Mouse (Mus musculus) heart, embryonic 13.5 days (tissue): ENCODE measurements at regions not wholly inside any gene's neighbourhood (a gene's known extent, or its start where the extent isn't known, plus 50 kb on each side); places are given as distances from the start of the nearest gene placed in this dataset.

ENCODE experiments used
- ATAC-seq: fragments of 200-750 bp; cut with Nextera tagmentation; 2 replicates; pipeline ENCODE4 v1.8.0; 2017; ENCODE audit warnings: moderate TSS enrichment; ENCODE audit not compliant: insufficient number of reproducible peaks, low FRiP score, low TSS enrichment; ENCODE audit errors: extremely low read depth
- H3K27ac ChIP-seq: fragments of 300-500 bp; sonication (generic); replicated peaks from 2 replicates; pipeline ENCODE4 v1.5.1; 2015; ENCODE audit warnings: moderate library complexity, mild to moderate bottlenecking, inconsistent platforms
- H3K27me3 ChIP-seq: fragments of 300-500 bp; sonication (generic); replicated peaks from 2 replicates; pipeline ENCODE4 v1.6.1; 2015; ENCODE audit warnings: mild to moderate bottlenecking, inconsistent platforms
- H3K36me3 ChIP-seq: fragments of 300-500 bp; sonication (generic); 2 replicates; pipeline ENCODE4 v1.6.1; 2015; ENCODE audit warnings: mild to moderate bottlenecking, inconsistent platforms
- H3K4me1 ChIP-seq: fragments of 300-500 bp; sonication (generic); 2 replicates; pipeline ENCODE4 v1.6.1; 2015; ENCODE audit warnings: inconsistent platforms
- H3K4me2 ChIP-seq: fragments of 300-500 bp; sonication (generic); 2 replicates; pipeline ENCODE4 v1.6.1; 2015; ENCODE audit warnings: inconsistent platforms, mild to moderate bottlenecking, moderate library complexity
- H3K4me3 ChIP-seq: fragments of 300-500 bp; sonication (generic); 2 replicates; pipeline ENCODE4 v1.5.1; 2015; ENCODE audit warnings: moderate library complexity, mild to moderate bottlenecking, inconsistent platforms
- H3K9ac ChIP-seq: fragments of 300-500 bp; sonication (generic); 2 replicates; pipeline ENCODE4 v1.6.1; 2015; ENCODE audit warnings: inconsistent platforms, mild to moderate bottlenecking, moderate library complexity
- H3K9me3 ChIP-seq: fragments of 300-500 bp; sonication (generic); 2 replicates; pipeline ENCODE4 v1.6.1; 2016; ENCODE audit warnings: inconsistent platforms
- WGBS: fragments of 180-500 bp; shearing (Covaris S2); methylation state at CpG from one replicate; pipeline ENCODE4 v1.1.7; 2015; ENCODE audit warnings: mixed read lengths; 5-methylcytosine and 5-hydroxymethylcytosine counted together

DNA sequence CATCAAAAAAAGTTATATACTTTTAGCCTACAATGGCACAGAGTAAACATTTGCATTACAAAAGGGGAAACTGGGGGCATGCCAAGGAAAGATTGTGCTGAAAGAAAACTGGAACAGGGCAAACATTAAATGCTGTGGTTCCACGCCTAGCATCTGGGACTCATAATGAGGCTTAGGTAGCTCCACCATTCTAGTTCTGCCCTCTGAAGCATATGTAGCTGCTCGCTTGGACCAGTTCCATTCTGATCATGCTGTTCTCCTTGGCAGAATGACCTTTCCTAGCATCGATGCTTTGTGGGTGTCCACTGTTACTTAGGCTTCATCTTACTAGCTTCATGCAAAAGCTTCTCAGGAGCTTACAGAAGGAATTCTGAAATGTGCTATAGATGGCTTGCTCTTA lies 276.3 kb downstream of the C1d start:
- H3K4me3 ChIP-seq = no peak overlapping the region
- no peaks in the 10 kb centered on the region for H3K27me3 ChIP-seq
- 70% methylated on average over 3 of the region's 3 CpGs for WGBS
- ATAC-seq = no peak
- no peaks in the 10 kb centered on the region; the same call in 1 of the 2 replicates for H3K9me3 ChIP-seq
- H3K4me2 ChIP-seq = no peak overlapping the region
- no peak overlapping the region for H3K9ac ChIP-seq
- H3K27ac ChIP-seq = no peak overlapping the region
- no peaks in the 10 kb centered on the region for H3K36me3 ChIP-seq
- H3K4me1 ChIP-seq = no peaks in the 10 kb centered on the region

- no peaks in the 10 kb centered on the region for H3K4me1 ChIP-seq
- no peaks in the 10 kb centered on the region for H3K9me3 ChIP-seq
- H3K4me3 ChIP-seq = no peak overlapping the region
- no peak overlapping the region for H3K4me2 ChIP-seq
- H3K27me3 ChIP-seq = no peaks in the 10 kb centered on the region
- no peaks in the 10 kb centered on the region for H3K36me3 ChIP-seq
- H3K9ac ChIP-seq = no peak overlapping the region
- ATAC-seq = no peak
- H3K27ac ChIP-seq = no peak overlapping the region
These were observed 288.9 kb downstream of the C1d start for GRCm38 (mm10) chr11:17546286-17546685.

- no peak overlapping the region for H3K4me3 ChIP-seq
- no peaks in the 10 kb centered on the region for H3K4me1 ChIP-seq
- no peaks in the 10 kb centered on the region for H3K36me3 ChIP-seq
- no peak overlapping the region for H3K27ac ChIP-seq
- no peaks in the 10 kb centered on the region for H3K27me3 ChIP-seq
- WGBS = 73% methylated on average over 5 of the region's 5 CpGs
- no peaks in the 10 kb centered on the region for H3K9me3 ChIP-seq
- no peak for ATAC-seq
- H3K4me2 ChIP-seq = no peak overlapping the region
- no peak overlapping the region for H3K9ac ChIP-seq
These were observed 291.8 kb downstream of the C1d start for GRCm38 (mm10) chr11:17549148-17549547.

GRCm38 (mm10) chr11:17555276-17555675 lies 297.9 kb downstream of the C1d start:
- H3K9me3 ChIP-seq = no peaks in the 10 kb centered on the region; the same call in 1 of the 2 replicates
- H3K4me1 ChIP-seq = no peaks in the 10 kb centered on the region
- H3K36me3 ChIP-seq = no peaks in the 10 kb centered on the region
- H3K4me2 ChIP-seq = no peak overlapping the region
- WGBS = 55% methylated on average over 3 of the region's 3 CpGs
- ATAC-seq = no peak
- no peaks in the 10 kb centered on the region for H3K27me3 ChIP-seq
- H3K4me3 ChIP-seq = no peak overlapping the region
- H3K27ac ChIP-seq = no peak overlapping the region
- no peak overlapping the region for H3K9ac ChIP-seq

- no peak for ATAC-seq
- Histone ChIP-seq H3K27me3 (no peaks in the 10 kb centered on the region), H3K4me1 (no peaks in the 10 kb centered on the region), H3K27ac (no peak overlapping the region), H3K4me3 (no peak overlapping the region), H3K4me2 (no peak overlapping the region), H3K9ac (no peak overlapping the region), H3K9me3 (no peaks in the 10 kb centered on the region), H3K36me3 (no peaks in the 10 kb centered on the region)
- WGBS = 53% methylated on average over 3 of the region's 3 CpGs
These were observed 334.6 kb downstream of the C1d start for GRCm38 (mm10) chr11:17591780-17592487.

- H3K4me1 ChIP-seq = no peaks in the 10 kb centered on the region
- no peaks in the 10 kb centered on the region for H3K27me3 ChIP-seq
- 59% methylated on average over 6 of the region's 6 CpGs for WGBS
- no peaks in the 10 kb centered on the region for H3K9me3 ChIP-seq
- H3K4me3 ChIP-seq = no peak overlapping the region
- peak overlapping the region; percentile 62 for H3K27ac ChIP-seq
- no peaks in the 10 kb centered on the region for H3K36me3 ChIP-seq
- H3K9ac ChIP-seq = no peak overlapping the region
- no peak for ATAC-seq
- H3K4me2 ChIP-seq = no peak overlapping the region
These were observed 346.5 kb downstream of the C1d start for GRCm38 (mm10) chr11:17603726-17604493.

DNA sequence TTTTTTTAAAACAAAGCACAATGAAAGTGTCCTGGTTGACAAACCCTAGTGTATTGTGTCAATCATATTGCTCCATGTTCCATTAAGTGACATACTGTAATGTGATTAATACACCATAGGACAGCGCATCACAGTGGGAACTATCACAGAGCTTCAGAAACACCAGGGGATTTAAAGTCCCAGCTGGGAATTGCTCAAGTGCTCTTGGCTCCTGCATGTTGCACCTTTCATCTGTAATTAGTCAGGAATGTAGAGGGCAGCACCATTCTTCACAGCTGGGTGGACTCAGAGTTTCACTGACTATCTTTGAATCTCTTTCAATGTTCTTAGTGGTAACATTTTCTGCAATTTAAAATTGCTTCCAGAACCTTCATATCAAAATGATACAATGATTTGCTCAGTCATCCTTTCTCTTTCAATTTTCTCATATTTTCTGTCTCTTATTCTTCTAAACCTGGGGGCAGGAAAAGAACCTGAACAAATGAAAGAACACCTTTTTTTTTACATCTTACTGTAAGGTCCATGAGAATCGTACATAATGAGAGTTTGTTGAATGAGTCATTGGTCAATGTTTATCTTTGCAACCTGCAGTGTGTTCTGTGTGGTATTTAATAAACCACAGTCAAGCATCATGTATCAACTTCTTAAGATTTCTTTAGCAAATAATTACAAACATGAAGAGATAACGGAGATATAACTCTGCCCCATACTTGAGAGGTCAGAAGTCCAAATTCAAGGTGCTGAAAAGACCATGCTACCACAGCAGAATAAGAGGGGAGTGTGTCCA lies 333.0 kb downstream of the Etaa1 start:
- no peaks in the 10 kb centered on the region for H3K4me1 ChIP-seq
- no peak overlapping the region for H3K9ac ChIP-seq
- H3K36me3 ChIP-seq = no peaks in the 10 kb centered on the region
- H3K4me2 ChIP-seq = no peak overlapping the region
- 71% methylated on average over 3 of the region's 3 CpGs for WGBS
- no peak for ATAC-seq
- H3K4me3 ChIP-seq = no peak overlapping the region
- no peaks in the 10 kb centered on the region for H3K9me3 ChIP-seq
- no peak overlapping the region for H3K27ac ChIP-seq
- H3K27me3 ChIP-seq = no peaks in the 10 kb centered on the region

GRCm38 (mm10) chr11:17629541-17630171 lies 324.0 kb downstream of the Etaa1 start:
- no peaks in the 10 kb centered on the region for H3K9me3 ChIP-seq
- no peak overlapping the region for H3K9ac ChIP-seq
- no peak for ATAC-seq
- H3K36me3 ChIP-seq = no peaks in the 10 kb centered on the region
- no peak overlapping the region for H3K4me3 ChIP-seq
- H3K4me2 ChIP-seq = no peak overlapping the region
- H3K27ac ChIP-seq = no peak overlapping the region
- no peaks in the 10 kb centered on the region for H3K27me3 ChIP-seq
- 82% methylated on average over 2 of the region's 2 CpGs for WGBS
- no peaks in the 10 kb centered on the region for H3K4me1 ChIP-seq

GRCm38 (mm10) chr11:17630172-17630553 lies 323.5 kb downstream of the Etaa1 start:
- Histone ChIP-seq H3K4me1 (no peaks in the 10 kb centered on the region), H3K9ac (no peak overlapping the region), H3K36me3 (no peaks in the 10 kb centered on the region), H3K27ac (no peak overlapping the region), H3K27me3 (no peaks in the 10 kb centered on the region), H3K9me3 (no peaks in the 10 kb centered on the region), H3K4me2 (no peak overlapping the region), H3K4me3 (no peak overlapping the region)
- ATAC-seq = no peak
- no CpG with 5 or more reads among the region's 1 CpGs for WGBS

GRCm38 (mm10) chr11:17637158-17637557 lies 316.5 kb downstream of the Etaa1 start:
- H3K36me3 ChIP-seq = no peaks in the 10 kb centered on the region
- no peaks in the 10 kb centered on the region for H3K27me3 ChIP-seq
- H3K27ac ChIP-seq = no peak overlapping the region
- no peak overlapping the region for H3K4me3 ChIP-seq
- no peaks in the 10 kb centered on the region for H3K4me1 ChIP-seq
- no peaks in the 10 kb centered on the region for H3K9me3 ChIP-seq
- no peak overlapping the region for H3K9ac ChIP-seq
- no peak for ATAC-seq
- H3K4me2 ChIP-seq = no peak overlapping the region
- 65% methylated on average over 3 of the region's 3 CpGs for WGBS

- H3K4me1 ChIP-seq = no peaks in the 10 kb centered on the region
These were observed 313.8 kb downstream of the Etaa1 start for GRCm38 (mm10) chr11:17639922-17640321.

More at GRCm38 (mm10) chr11:17639922-17640321, 313.8 kb downstream of the Etaa1 start:
- Histone ChIP-seq H3K9me3 (no peaks in the 10 kb centered on the region), H3K27ac (no peak overlapping the region), H3K27me3 (no peaks in the 10 kb centered on the region), H3K36me3 (no peaks in the 10 kb centered on the region), H3K4me2 (no peak overlapping the region), H3K9ac (no peak overlapping the region), H3K4me3 (no peak overlapping the region)
- ATAC-seq = no peak
- 64% methylated on average over 7 of the region's 7 CpGs for WGBS
